Mouse (Mus musculus) lung, postnatal 25 days (tissue): ENCODE measurements at regions not wholly inside any gene's neighbourhood (a gene's known extent, or its start where the extent isn't known, plus 50 kb on each side); places are given as distances from the start of the nearest gene placed in this dataset.
A peak's percentile ranks its signal among the peaks of the same experiment; 100 is the strongest.

Experiments used
- DNase-seq: peaks from one replicate; pipeline ENCODE4 v3.0.0; 2022; ENCODE audit warnings: low spot score

DNA sequence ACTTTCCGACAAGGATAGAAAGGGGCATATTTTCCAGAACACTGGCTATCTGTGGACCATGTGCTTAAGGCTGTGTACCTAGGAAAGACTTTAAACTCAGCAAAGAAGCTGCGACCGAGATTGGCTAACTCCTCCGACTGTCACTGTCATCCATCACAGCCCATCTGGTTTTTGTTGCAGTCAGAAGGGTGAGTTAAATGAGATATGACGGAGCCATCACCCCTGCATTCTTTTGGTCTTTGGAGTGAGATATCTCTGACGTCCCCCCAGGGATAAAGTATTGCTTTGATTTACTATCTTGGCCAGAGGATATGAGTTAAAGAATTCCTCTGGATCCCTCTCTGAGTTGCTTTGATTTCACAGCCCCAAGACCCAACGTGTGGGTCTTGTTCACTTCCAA lies 160.0 kb upstream of the Ubash3b start:
- DNase-seq, result no peak

DNA sequence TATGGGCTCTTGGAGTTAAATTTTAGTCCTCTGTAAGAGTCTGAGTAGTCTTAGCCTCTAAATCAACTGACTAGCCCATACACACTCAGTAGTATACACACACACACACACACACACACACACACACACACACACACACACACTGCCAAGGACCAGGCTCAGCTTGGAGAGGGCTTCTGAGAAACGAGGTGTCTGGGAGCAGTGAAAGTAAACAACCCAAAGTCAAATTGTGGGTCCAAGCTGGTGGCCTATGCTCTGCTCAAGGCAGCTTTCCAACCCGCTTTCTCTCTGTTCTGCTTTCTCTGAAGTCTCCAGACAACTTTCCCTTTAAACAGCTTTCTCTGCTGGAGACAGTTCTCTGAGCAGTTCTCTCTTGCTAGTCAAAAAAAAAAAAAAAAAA lies 157.6 kb upstream of the Ubash3b start:
- DNase-seq, result peak; percentile 38

GRCm38 (mm10) chr9:41306229-41306628 lies 144.7 kb upstream of the Ubash3b start:
- no peak for DNase-seq

GRCm38 (mm10) chr9:41303494-41303828 lies 142.0 kb upstream of the Ubash3b start:
- DNase-seq, result no peak

- DNase-seq, result no peak
These were observed 141.5 kb upstream of the Ubash3b start for GRCm38 (mm10) chr9:41302809-41303493.

GRCm38 (mm10) chr9:41286145-41286468 lies 124.6 kb upstream of the Ubash3b start:
- DNase-seq, result no peak

GRCm38 (mm10) chr9:41285266-41286144 lies 124.0 kb upstream of the Ubash3b start:
- no peak for DNase-seq

GRCm38 (mm10) chr9:41277726-41278125 lies 116.2 kb upstream of the Ubash3b start:
- no peak for DNase-seq

GRCm38 (mm10) chr9:41273839-41274271 lies 112.4 kb upstream of the Ubash3b start:
- DNase-seq, result no peak

DNA sequence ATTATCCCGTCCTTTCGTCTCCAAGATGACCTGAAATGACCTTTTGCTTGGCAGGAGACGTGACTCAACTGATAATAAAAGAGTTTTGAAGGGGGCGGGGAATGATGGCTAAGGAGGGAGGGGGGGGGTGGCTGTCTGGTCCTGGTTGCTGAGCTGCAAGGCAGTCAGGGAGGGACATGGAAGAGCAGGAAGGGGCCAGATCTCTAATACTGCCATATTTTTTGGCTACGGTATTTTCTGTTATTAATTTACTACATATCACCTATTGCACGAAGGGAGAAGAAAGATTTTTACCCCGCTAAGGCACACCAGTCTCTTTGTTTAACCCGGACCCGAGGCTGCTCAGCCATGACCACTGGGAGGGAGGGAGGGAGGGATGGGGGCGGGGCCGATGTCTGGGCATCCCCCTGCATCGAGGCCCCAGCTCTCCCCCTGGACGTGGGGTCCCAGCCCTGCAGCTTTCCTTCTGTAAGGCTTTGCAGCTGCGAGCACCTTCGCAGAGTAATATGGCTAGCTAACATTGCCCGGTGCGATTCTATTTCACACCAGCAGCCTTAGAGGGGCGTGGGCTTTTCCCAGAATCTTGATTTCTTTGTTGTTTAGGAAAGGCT lies 111.8 kb upstream of the Ubash3b start:
- no peak for DNase-seq

DNA sequence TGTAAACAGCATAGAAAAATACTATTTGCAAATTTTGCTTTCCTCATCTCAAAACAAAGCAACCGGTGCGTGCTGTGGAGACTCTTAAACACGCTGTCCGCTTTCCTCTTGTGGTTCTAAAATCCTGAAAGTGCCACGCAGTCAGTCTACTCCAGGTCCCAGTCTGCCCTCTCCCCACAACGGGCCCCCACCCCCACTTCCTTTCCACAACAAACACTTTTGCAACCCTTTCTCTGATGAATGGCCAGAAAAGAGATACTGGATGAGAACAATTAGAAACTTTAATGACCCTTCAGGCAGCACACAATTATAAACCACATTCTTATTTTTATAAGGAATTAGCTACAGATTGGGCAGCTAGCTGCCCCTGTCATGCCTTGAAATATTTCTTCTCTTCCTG lies 111.1 kb upstream of the Ubash3b start:
- no peak for DNase-seq

DNA sequence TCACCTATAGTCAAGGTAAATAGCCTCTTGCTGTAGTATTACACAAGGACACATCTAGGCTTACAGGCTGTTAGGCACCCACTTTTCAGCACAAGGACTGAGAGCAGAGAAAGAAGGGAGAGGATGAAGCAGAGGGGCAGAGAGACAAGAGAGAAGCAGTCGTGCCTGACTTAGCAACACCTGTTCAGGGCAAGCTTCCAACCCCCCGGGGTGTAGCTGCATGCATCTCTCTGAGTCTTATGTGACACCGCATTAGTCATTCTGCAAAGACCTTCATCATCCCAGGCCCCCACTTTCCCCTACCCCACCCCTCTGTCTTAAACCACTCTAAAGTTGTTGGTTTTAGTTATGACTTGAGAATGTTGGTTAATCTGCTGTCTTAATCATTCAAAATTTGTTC lies 106.6 kb upstream of the Ubash3b start:
- DNase-seq, result no peak

DNA sequence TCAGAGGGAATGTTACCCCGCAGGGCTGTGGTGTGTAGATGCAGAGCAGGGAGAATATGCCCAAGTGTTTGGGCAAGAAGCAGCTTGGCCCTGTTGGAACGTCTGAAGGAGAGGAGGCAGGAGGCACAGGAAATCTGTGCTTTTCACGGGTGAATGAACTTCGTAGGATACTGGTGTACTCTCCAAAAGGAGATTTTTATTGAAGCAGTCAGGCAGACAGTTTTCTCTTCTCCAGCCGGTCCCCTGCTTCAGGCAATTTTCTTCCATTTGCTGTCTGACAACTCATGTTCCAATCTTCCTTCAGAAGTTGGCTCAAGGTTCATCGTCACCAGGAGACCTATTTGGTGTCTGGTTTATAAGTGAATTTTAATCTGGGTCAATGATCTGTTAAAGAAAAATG lies 103.0 kb upstream of the Ubash3b start:
- no peak for DNase-seq

- no peak for DNase-seq
These were observed 95.7 kb upstream of the Ubash3b start for GRCm38 (mm10) chr9:41257244-41257643.

- DNase-seq, result no peak
These were observed 80.9 kb upstream of the Ubash3b start for GRCm38 (mm10) chr9:41242372-41242771.

- no peak for DNase-seq
These were observed 77.6 kb upstream of the Ubash3b start for GRCm38 (mm10) chr9:41239097-41239451.

DNA sequence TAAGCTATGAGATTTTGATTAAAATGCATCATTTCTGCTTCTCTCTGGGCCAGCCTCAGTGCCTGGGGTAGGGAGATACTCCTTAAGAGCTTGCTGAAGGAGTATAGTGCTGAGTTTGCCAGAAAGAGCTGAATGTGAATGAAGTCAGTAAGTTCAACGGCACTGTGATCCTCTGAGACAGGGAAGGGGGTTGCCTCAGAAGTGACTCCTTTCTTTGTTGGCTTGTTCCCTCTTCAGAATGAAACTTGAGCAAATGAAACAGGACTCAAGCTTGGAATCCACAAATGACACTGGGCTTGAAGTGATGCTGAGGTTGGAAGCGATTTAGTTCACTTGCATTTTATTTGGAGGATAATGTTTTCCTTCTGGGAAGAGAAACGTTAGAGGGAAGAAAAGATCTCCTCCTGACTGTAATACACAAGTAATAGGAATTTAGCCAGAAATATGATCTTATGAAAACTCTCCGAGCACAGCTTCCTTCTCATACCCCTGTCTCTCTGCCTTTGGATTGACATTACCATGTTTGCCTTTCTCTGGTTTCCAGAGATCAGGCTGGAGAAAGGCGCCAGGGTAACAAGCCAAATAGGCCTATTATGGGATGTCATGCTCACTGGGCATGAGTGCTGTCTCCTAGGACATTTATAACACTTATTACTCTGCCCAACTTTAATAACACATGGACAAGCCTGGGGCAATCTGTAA lies 77.0 kb upstream of the Ubash3b start:
- no peak for DNase-seq

- no peak for DNase-seq
These were observed 75.8 kb upstream of the Ubash3b start for GRCm38 (mm10) chr9:41237265-41237664.

DNA sequence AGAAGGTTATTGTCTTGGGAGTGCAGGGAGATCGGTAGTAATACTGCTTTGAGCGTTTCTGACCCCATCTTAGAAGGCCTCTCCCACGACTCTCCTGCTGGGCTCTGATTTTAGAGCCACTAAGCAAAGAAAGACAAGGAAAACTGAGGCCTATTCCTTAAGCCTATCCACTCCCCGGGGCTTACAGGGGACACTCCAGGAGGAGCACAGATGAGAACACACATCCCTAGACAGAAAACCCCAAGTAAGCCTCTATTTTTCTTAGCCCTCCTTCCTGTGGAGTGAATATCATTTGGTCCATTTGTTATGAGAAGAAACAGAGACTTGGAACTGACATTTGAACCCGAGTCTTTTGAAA lies 67.7 kb upstream of the Ubash3b start:
- no peak for DNase-seq

DNA sequence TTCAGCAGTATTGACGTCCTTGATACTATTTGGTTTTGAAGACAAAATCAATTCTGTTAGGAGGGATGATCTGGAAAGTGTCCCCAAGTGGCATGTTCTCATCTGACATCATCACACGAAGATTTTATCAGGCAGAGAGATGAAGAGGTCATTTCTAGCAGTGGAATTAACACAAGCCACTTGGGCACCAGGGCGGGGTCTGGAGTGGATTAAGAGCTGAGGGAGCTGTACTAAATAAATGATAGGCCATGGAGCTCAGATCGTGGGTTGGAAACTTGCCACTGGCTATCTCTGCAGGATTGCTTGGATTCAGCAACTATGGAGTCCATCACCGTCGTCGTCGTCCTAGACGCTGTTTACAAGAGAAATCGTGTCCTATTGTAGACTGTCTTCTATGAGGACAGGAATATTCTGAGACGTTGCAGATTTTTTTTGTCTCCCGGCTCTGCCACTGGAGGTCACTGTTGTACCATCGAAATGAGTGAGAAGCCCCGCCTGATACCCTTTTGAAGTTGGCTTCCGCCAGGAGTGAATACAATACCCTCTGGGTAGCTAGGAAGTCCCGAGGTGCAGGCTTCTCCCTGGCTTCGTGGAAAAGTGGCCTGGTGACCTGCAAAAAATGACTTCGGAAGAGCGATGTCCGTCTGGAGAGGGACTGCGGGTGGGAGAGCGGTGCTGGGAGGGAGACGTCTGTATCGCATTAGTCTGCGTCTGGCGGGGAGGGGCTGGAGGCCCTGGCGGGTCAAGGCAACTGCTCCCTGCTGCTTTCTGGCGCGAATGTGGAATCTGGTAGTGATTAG lies 67.1 kb upstream of the Ubash3b start:
- DNase-seq, result peak; percentile 91

DNA sequence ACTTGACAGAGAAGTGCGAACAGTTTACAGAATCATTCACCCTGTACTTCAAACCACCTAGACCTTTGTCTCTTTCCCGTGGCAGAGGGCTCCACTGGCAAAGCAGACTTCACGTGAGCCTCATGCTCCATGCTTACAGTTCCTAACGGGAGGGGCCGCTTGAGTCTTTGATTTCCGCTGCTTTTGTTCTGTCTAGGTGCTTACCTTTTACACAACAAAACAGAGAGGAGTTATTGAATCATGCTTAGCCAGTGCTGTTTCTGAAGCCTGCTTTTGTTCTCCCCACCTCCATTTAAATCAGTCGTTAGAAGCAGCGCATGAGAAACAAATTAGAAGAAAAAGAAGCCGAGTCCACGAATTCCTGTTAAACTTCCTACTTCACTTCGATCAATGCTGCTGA lies 61.9 kb upstream of the Ubash3b start:
- DNase-seq, result no peak
